In genomic region chr10:46108810-46109209, GRCm38 (mm10) we compare ENCODE assay signal across 15 mouse cellular contexts.
"Had no signal": no experiment of that assay in that cellular context is flagged by ENCODE, and none has a peak within 500 bp of the region (broad histone marks: within the 10 kb centered on the region; RNA-seq: fewer than 3 reads in every experiment).

No protein-coding gene starts in this region.

- H3K9me3 ChIP-seq: midbrain, embryonic 13.5 days; midbrain, embryonic 15.5 days; neural tube, embryonic 12.5 days; stomach, embryonic 15.5 days had no signal

- H3K4me1 ChIP-seq: megakaryocyte, embryonic 14.5 days; midbrain, embryonic 13.5 days; midbrain, embryonic 15.5 days; neural tube, embryonic 12.5 days; stomach, embryonic 15.5 days had no signal

- DNase-seq: lung, adult 18-20 months; lung, embryonic 14.5 days; lung, postnatal 10 days; right cerebral cortex, postnatal 14 days; thymus, adult 2 months; thymus, postnatal 25 days; thymus, postnatal 4 days had no signal

- ATAC-seq: midbrain, embryonic 13.5 days; midbrain, embryonic 15.5 days had no signal

- H3K9ac ChIP-seq: lung, embryonic 14.5 days; midbrain, embryonic 13.5 days; midbrain, embryonic 15.5 days; neural tube, embryonic 12.5 days; stomach, embryonic 15.5 days had no signal

- H3K4me3 ChIP-seq: megakaryocyte, embryonic 14.5 days; midbrain, embryonic 13.5 days; midbrain, embryonic 15.5 days; neural tube, embryonic 12.5 days; stomach, embryonic 15.5 days had no signal

- H3K4me2 ChIP-seq: lung, embryonic 14.5 days; midbrain, embryonic 11.5 days; midbrain, embryonic 13.5 days; midbrain, embryonic 15.5 days; neural tube, embryonic 12.5 days; stomach, embryonic 15.5 days had no signal

- H3K36me3 ChIP-seq: midbrain, embryonic 13.5 days; midbrain, embryonic 15.5 days; neural tube, embryonic 12.5 days; stomach, embryonic 15.5 days had no signal

- H3K27ac ChIP-seq: macrophage; midbrain, embryonic 13.5 days; midbrain, embryonic 15.5 days; neural tube, embryonic 12.5 days; stomach, embryonic 15.5 days; stomach, postnatal 0 days had no signal

- H3K27me3 ChIP-seq: megakaryocyte, embryonic 14.5 days; midbrain, embryonic 13.5 days; midbrain, embryonic 15.5 days; neural tube, embryonic 12.5 days; stomach, embryonic 15.5 days had no signal
